Mouse (Mus musculus) gastrocnemius, postnatal 14 days (tissue): ENCODE measurements around the gene Olfr551. TPM values are rescaled to one million over a fixed set of nuclear protein-coding genes. Genes with fewer than 3 reads are reported as not detected.
A peak's percentile ranks its signal among the peaks of the same experiment; 100 is the strongest.
"Not testable (repeated sequence)": the region's sequence is repeated elsewhere in the genome, so short reads cannot be mapped to it uniquely, and the experiment has no call there.

Source experiments
- DNase-seq: peaks from one replicate; pipeline ENCODE4 v3.0.0; 2021; ENCODE audit warnings: mixed read lengths
- intact Hi-C: fragments of 180-260 bp; cut with DNase I; formaldehyde crosslinking; loops from one replicate; pipeline ENCODE4 v1.15.1; 2025; ENCODE audit warnings: low total_unique reads
- long read RNA-seq, 2 experiments: library from polyadenylated mRNA; stranded (forward); transcript quantifications; one replicate each; pipeline ENCODE4 v2.0.0; 2021
- total RNA-seq, 2 experiments: library from RNA; stranded (reverse); gene quantifications; 2 replicates each; pipeline ENCODE4 v1.2.3; 2021

The Olfr551 gene
- not detected for total RNA-seq
- long read RNA-seq, experiment 1 = 0 reads
- long read RNA-seq, experiment 2 = 0 reads

- no peak for DNase-seq
- intact Hi-C loops = no loop called here
These were observed at the start of gene Olfr551 for GRCm38 (mm10) chr7:102591786-102592185. Gene Olfr551 (minus strand): TSS chr7:102591886.

GRCm38 (mm10) chr7:102638132-102638531 is 46.4 kb upstream of the Olfr551 start, which contains the start of gene Olfr554:
Gene Olfr554 (plus strand): TSS chr7:102638432.
- no peak for DNase-seq
- intact Hi-C loops = loop anchor here (5.0 kb wide), 1 partner anchor 126 kb away; no protein-coding TSS in a partner anchor

GRCm38 (mm10) chr7:102636665-102637064 is 45.0 kb upstream of the Olfr551 start:
- intact Hi-C loops = loop anchor here (5.0 kb wide), 1 partner anchor 124 kb away; no protein-coding TSS in a partner anchor
- DNase-seq = no peak

- intact Hi-C loops = not testable (repeated sequence)
These were observed 28.7 kb upstream of the Olfr551 start for GRCm38 (mm10) chr7:102620368-102620767.

GRCm38 (mm10) chr7:102619608-102620007 is 27.9 kb upstream of the Olfr551 start:
- intact Hi-C loops = no loop called here
- no peak for DNase-seq

More at GRCm38 (mm10) chr7:102620368-102620767, 28.7 kb upstream of the Olfr551 start:
- not testable (repeated sequence) for DNase-seq

- intact Hi-C loops = no loop called here
- DNase-seq = no peak
These were observed 26.4 kb upstream of the Olfr551 start, which contains the start of gene Olfr553 for GRCm38 (mm10) chr7:102618118-102618517. Gene Olfr553 (minus strand): TSS chr7:102618218.

GRCm38 (mm10) chr7:102597378-102598031 is 5.8 kb upstream of the Olfr551 start, which contains the start of gene Olfr552:
Gene Olfr552 (plus strand): TSS chr7:102597770.
- intact Hi-C loops = no loop called here

GRCm38 (mm10) chr7:102575998-102576397 is 15.7 kb downstream of the Olfr551 start:
- DNase-seq = no peak
- intact Hi-C loops = no loop called here

More at GRCm38 (mm10) chr7:102597378-102598031, 5.8 kb upstream of the Olfr551 start, which contains the start of gene Olfr552:
- no peak for DNase-seq

GRCm38 (mm10) chr7:102573174-102573830 is 18.4 kb downstream of the Olfr551 start:
- intact Hi-C loops = no loop called here
- no peak for DNase-seq

- intact Hi-C loops = no loop called here
- no peak for DNase-seq
These were observed 20.5 kb downstream of the Olfr551 start, which contains the start of gene Olfr550 for GRCm38 (mm10) chr7:102571142-102571541. Gene Olfr550 (plus strand): TSS chr7:102571442.

GRCm38 (mm10) chr7:102566219-102566618 is 25.5 kb downstream of the Olfr551 start:
- intact Hi-C loops = no loop called here
- DNase-seq = no peak

GRCm38 (mm10) chr7:102564999-102565997 is 26.4 kb downstream of the Olfr551 start, which contains the start of gene Trim21:
Gene Trim21 (minus strand): TSS chr7:102565486.
- intact Hi-C loops = no loop called here
- DNase-seq = peak; percentile 84

- no peak for DNase-seq
- intact Hi-C loops = no loop called here
These were observed 38.4 kb downstream of the Olfr551 start for GRCm38 (mm10) chr7:102553279-102553678.

GRCm38 (mm10) chr7:102549570-102549969 is 42.1 kb downstream of the Olfr551 start, which contains the start of gene Olfr549:
Gene Olfr549 (plus strand): TSS chr7:102549870.
- intact Hi-C loops = no loop called here
- DNase-seq = no peak

- DNase-seq = no peak
- intact Hi-C loops = no loop called here
These were observed 50.4 kb downstream of the Olfr551 start for GRCm38 (mm10) chr7:102541251-102541650.

- DNase-seq = no peak
- intact Hi-C loops = no loop called here
These were observed 51.1 kb downstream of the Olfr551 start, which contains the start of gene Olfr548-ps1 for GRCm38 (mm10) chr7:102540596-102540995. Gene Olfr548-ps1 (plus strand): TSS chr7:102540896.

- DNase-seq = no peak
- intact Hi-C loops = no loop called here
These were observed 57.2 kb downstream of the Olfr551 start, which contains the start of gene Olfr547 for GRCm38 (mm10) chr7:102534449-102534848. Gene Olfr547 (plus strand): TSS chr7:102534749.
